Mouse (Mus musculus) 3134 (cell line): ENCODE data around the gene Ipp.
A peak's percentile ranks its signal among the peaks of the same experiment; 100 is the strongest.

ENCODE experiments used
- DNase-seq: peaks from one replicate; pipeline ENCODE4 v3.0.0-alpha.2; 2011; ENCODE audit warnings: low spot score; ENCODE audit not compliant: insufficient read length; ENCODE audit errors: extremely low read depth

Ipp gene

GRCm38 (mm10) chr4:116556561-116557305, 49.4 kb downstream of the Ipp start:
- DNase-seq, result peak; percentile 84

- DNase-seq, result peak; percentile 97
Observed at GRCm38 (mm10) chr4:116557306-116558121, 50.2 kb downstream of the Ipp start, which contains the start of gene Gpbp1l1. TSS of gene Gpbp1l1 (plus strand) at chr4:116557658.

- DNase-seq, result no peak
Observed at GRCm38 (mm10) chr4:116558151-116558882, 51.0 kb downstream of the Ipp start.
